Mouse (Mus musculus): Measurements from ENCODE around the gene Wscd1. TPM values are rescaled to one million over a fixed set of nuclear protein-coding genes. Genes with fewer than 3 reads are reported as not detected.
"Not testable (repeated sequence)": the region's sequence is repeated elsewhere in the genome, so short reads cannot be mapped to it uniquely, and the experiment has no call there.

The Wscd1 gene
- polyA plus RNA-seq, 1 experiment from 2014 or later, result 60.9 TPM

DNA sequence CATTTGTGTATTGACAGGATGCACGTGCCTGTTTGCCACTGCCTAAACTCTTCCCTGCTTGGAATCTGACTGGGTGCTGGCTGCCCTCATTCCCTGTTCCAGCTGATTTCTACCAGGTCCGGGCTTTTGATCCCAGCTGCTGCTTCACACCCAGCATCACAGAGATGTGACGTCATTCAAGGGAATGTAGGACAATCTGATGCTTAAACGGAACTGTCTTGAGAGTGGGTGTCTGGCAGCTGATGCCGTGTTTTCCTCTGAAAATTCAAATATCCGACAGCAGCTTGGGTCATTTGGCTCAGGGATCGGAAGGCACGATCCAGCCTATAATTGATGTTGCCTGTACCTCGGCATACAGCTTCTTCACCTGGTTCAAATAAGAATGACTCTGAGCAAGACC is 70.2 kb downstream of the Wscd1 start:
- no peaks in the 10 kb centered on the region for H3K27me3 ChIP-seq (ENCODE audit: control insufficient read depth, insufficient read depth, low read length)
- DNase-seq (ENCODE audit: low spot score) (no peak), ATAC-seq (replicated peaks; ENCODE audit: low FRiP score) (no peak)
- H3K4me3 ChIP-seq (ENCODE audit: low read depth, low read length), result no peak overlapping the region
- no peaks in the 10 kb centered on the region for H3K9me3 ChIP-seq (ENCODE audit: control insufficient read depth, low read length)
- no peak overlapping the region for H3K4me2 ChIP-seq (ENCODE audit: low read depth, low read length, severe bottlenecking)
- no peaks in the 10 kb centered on the region for H3K4me1 ChIP-seq (replicated peaks; ENCODE audit: control insufficient read depth, insufficient read depth, low read length)
- H3K9ac ChIP-seq (ENCODE audit: low read length), result no peak overlapping the region
- no peak overlapping the region for H3K27ac ChIP-seq (ENCODE audit: low read depth, low read length)
- H3K36me3 ChIP-seq (ENCODE audit: control insufficient read depth, insufficient read depth, low read length), result no peaks in the 10 kb centered on the region
- WGBS, result 88% methylated on average over 9 of the region's 9 CpGs

DNA sequence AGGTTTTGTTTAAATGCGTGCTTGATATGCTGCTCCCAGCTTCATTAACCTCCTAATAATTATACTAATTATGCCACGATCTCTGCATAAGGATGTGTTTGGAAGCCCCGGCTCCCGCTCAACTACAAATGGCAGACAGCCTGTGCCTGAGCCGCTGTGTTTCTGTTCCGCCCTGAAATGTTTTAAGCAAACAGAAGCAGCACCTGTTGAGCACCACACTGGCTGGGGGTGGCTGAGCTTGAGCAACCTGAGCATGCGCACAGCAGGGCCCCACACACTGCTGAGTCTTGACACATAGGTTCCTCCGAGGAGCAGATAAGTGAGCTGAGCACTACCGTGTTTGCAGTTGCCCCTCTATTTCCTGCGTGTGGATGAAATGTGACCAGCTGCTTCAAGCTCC is 71.1 kb downstream of the Wscd1 start:
- Histone ChIP-seq H3K36me3 (ENCODE audit: control insufficient read depth, insufficient read depth, low read length) (no peaks in the 10 kb centered on the region), H3K4me1 (replicated peaks; ENCODE audit: control insufficient read depth, insufficient read depth, low read length) (no peaks in the 10 kb centered on the region), H3K27me3 (ENCODE audit: control insufficient read depth, insufficient read depth, low read length) (no peaks in the 10 kb centered on the region), H3K4me3 (ENCODE audit: low read depth, low read length) (no peak overlapping the region), H3K9me3 (ENCODE audit: control insufficient read depth, low read length) (no peaks in the 10 kb centered on the region), H3K4me2 (ENCODE audit: low read depth, low read length, severe bottlenecking) (no peak overlapping the region), H3K27ac (ENCODE audit: low read depth, low read length) (no peak overlapping the region), H3K9ac (ENCODE audit: low read length) (no peak overlapping the region)
- WGBS, result 46% methylated on average over 10 of the region's 10 CpGs
- 0 out of 2 replicates have a peak, but pooled peaks have one; percentile 27 for ATAC-seq (replicated peaks; ENCODE audit: low FRiP score)
- DNase-seq (ENCODE audit: low spot score), result no peak

- H3K27me3 ChIP-seq (ENCODE audit: control insufficient read depth, insufficient read depth, low read length); H3K4me1 ChIP-seq (replicated peaks; ENCODE audit: control insufficient read depth, insufficient read depth, low read length); H3K9ac ChIP-seq (ENCODE audit: low read length); DNase-seq (ENCODE audit: low spot score); H3K9me3 ChIP-seq (ENCODE audit: control insufficient read depth, low read length); H3K27ac ChIP-seq (ENCODE audit: low read depth, low read length); H3K36me3 ChIP-seq (ENCODE audit: control insufficient read depth, insufficient read depth, low read length); ATAC-seq (replicated peaks; ENCODE audit: low FRiP score); H3K4me3 ChIP-seq (ENCODE audit: low read depth, low read length); H3K4me2 ChIP-seq (ENCODE audit: low read depth, low read length, severe bottlenecking): not testable (repeated sequence)
- 89% methylated on average over 6 of the region's 6 CpGs for WGBS
Measured at GRCm38 (mm10) chr11:71821526-71821925, 71.8 kb downstream of the Wscd1 start.

GRCm38 (mm10) chr11:71822031-71822430 is 72.3 kb downstream of the Wscd1 start:
- Histone ChIP-seq H3K4me2 (ENCODE audit: low read depth, low read length, severe bottlenecking) (no peak overlapping the region), H3K4me3 (ENCODE audit: low read depth, low read length) (no peak overlapping the region), H3K27me3 (ENCODE audit: control insufficient read depth, insufficient read depth, low read length) (no peaks in the 10 kb centered on the region), H3K9me3 (ENCODE audit: control insufficient read depth, low read length) (no peaks in the 10 kb centered on the region), H3K36me3 (ENCODE audit: control insufficient read depth, insufficient read depth, low read length) (no peaks in the 10 kb centered on the region), H3K4me1 (replicated peaks; ENCODE audit: control insufficient read depth, insufficient read depth, low read length) (no peaks in the 10 kb centered on the region), H3K9ac (ENCODE audit: low read length) (no peak overlapping the region), H3K27ac (ENCODE audit: low read depth, low read length) (no peak overlapping the region)
- ATAC-seq (replicated peaks; ENCODE audit: low FRiP score) (no peak), DNase-seq (ENCODE audit: low spot score) (no peak)
- 94% methylated on average over 5 of the region's 5 CpGs for WGBS

- Histone ChIP-seq H3K4me3 (ENCODE audit: low read depth, low read length) (no peak overlapping the region), H3K27ac (ENCODE audit: low read depth, low read length) (no peak overlapping the region), H3K27me3 (ENCODE audit: control insufficient read depth, insufficient read depth, low read length) (no peaks in the 10 kb centered on the region), H3K4me2 (ENCODE audit: low read depth, low read length, severe bottlenecking) (no peak overlapping the region), H3K4me1 (replicated peaks; ENCODE audit: control insufficient read depth, insufficient read depth, low read length) (no peaks in the 10 kb centered on the region), H3K9me3 (ENCODE audit: control insufficient read depth, low read length) (no peaks in the 10 kb centered on the region), H3K36me3 (ENCODE audit: control insufficient read depth, insufficient read depth, low read length) (no peaks in the 10 kb centered on the region), H3K9ac (ENCODE audit: low read length) (no peak overlapping the region)
- 72% methylated on average over 4 of the region's 4 CpGs for WGBS
- DNase-seq (ENCODE audit: low spot score), result no peak
- no peak for ATAC-seq (replicated peaks; ENCODE audit: low FRiP score)
Measured at GRCm38 (mm10) chr11:71824971-71825370, 75.3 kb downstream of the Wscd1 start.
